Mouse (Mus musculus): Measurements from ENCODE around the gene Snx30. TPM values are rescaled to one million over a fixed set of nuclear protein-coding genes. Genes with fewer than 3 reads are reported as not detected.

Gene Snx30
- total RNA-seq, 2 experiments from 2014 or later, result 10.3 to 12.9 TPM

DNA sequence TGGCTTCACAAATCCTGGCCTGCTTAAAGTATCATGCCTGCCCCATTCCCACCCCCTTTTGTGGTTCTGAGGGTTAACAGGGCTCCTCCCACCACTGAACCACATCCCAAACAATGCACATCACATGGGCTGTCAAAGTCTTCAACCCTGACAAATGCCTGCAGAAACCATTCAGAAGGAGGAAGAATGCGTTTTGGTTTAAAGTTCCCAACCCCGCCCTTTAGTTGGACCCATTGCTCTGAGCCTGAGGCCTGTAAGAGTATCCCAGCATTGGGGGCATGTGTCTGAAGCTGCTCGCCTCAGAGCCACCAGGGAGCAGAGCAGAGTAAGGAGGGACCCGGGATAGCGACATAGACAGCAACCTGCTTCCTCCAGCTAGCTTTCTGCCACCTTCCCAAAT, 68.2 kb downstream of the Snx30 start:
- DNase-seq, result no peak

DNA sequence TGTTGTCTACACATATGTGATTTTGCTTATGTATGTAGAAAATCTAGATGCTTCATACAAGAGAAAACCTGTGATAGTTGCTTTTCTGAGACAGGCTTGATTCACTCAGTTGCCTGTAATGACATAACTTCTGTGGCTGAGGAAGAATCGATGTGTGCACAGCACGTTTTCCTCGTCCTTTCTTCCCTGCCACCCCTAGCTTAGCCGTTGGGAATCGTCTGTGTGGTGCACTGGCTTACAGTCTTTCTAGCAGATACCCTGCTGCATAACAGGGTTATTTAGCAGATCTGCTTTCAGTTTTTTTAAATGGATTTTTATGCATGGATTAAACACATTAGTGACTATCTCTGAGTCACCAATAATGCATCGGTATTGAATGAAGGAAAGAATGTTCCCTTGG, 70.9 kb downstream of the Snx30 start:
- no peak for DNase-seq

DNA sequence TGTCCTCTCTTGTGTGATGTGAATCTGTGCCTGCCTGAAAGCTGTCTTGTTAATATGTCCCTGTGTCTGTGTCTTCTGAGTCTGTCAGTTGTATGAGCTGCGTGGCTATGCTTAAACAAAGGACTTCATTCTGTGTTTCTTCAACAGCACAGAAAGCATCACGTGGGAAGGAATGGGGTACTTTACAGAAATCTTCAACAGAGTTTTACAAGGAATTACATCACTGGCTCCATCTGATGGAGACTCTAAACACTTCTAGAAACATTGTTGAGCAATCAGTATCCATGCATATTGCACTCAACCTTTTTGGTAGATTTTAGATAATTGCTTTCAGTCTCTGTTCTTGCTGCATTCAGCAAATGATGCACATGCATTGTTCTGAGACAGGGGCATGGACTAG, 71.4 kb downstream of the Snx30 start:
- DNase-seq, result no peak

DNA sequence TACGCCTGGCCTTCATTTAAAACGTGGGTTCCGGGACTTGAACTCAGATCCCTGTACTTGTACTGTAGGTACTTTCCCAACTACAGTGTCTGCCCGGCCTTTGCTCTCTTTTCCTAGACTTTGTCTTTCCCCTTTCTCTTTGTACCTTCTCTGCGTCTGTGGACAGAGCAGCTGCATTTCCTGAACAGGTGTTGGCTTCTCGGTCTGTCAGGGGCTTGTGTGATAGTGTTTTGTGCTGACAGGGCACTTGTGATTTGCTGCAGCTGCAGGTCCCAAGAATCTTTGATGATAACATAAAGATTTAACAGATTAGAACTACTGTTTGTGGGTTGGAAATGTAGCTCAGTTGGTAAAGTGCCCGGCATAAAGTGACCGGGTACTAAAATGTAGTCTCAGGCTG, 73.0 kb downstream of the Snx30 start:
- no peak for DNase-seq

DNA sequence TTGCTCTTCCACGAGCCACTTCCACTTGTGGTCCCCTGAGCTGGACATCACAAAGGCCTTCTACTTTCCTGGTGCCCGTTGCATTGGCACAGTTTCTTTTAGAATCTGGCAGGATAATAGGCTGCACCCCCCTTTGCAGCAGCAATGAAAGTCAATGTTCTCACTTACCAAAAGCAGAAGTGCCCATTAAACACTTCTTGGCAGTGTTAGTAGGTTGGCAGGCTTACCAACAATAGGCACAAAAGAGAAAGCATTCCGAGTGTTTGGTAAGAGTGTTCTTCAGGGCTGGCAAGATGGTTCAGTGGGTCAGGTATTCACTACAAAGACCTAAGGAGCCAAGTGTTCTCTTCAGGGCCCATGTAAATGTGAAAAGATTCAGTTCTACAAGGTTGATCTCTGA, 73.8 kb downstream of the Snx30 start:
- DNase-seq, result no peak

DNA sequence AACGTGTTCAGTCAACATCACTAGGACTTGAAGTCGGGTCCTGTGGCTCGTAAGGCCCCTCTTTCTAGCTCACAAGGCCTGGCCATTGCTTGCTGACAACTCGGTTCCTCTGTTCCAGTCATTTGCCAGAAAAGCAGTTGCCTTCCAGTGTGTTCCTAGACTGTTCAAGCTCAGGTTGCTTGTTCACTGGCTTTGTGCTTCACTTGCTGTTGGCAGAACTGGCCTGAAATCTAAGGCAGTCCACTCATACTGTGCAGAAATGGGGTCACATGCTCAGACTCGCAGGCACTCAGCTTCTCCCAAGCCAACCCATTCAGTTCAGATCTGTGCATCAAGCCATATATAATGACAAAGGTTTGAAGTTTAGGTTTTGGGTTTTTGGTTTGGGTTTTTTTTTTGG, 75.1 kb downstream of the Snx30 start:
- DNase-seq, result no peak

DNA sequence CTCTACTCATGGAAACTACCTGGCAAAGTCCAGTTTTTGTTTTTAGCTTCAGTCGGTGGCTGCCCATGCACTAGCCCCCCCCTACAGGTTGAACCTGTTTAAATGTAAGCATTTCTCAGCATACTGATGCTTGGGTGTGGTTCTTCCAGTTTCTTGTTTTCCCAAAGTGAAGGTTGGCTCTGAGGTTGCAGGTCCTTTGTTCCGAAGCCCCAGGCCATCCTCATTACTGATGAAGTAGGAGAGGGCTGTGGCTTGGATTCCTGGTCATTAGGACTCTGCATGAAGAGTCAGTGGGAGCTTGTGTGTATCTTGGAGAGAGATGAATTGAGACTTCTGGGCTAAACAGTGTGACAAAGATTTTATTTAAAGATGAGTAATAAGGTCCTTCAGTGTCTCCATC, 75.6 kb downstream of the Snx30 start:
- DNase-seq, result no peak

DNA sequence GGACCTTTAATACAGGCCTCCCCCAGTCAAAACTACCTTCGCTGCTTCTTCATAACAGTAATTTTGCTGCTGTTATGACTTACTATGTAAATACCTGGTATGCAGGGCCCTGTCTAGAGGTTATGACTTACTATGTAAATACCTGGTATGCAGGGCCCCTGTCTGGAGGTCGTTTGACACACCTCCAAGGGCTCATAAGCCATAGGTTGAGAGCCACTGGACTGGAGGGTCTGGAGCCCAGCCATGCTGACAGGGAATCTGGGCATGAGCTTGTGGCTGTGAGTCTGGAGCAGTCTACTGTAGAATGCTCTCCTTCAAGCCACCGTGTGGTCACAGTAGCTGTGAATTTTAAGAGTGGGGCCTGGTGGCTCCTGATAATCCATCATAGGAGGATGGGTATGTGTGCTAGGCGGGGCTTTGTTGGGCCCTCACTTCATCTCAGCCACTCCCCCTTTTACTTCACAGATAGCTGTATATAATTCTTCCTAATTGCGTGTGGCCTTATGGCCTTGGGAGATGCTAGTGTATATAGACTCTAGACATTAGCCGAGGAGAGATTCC, 78.6 kb downstream of the Snx30 start:
- no peak for DNase-seq

DNA sequence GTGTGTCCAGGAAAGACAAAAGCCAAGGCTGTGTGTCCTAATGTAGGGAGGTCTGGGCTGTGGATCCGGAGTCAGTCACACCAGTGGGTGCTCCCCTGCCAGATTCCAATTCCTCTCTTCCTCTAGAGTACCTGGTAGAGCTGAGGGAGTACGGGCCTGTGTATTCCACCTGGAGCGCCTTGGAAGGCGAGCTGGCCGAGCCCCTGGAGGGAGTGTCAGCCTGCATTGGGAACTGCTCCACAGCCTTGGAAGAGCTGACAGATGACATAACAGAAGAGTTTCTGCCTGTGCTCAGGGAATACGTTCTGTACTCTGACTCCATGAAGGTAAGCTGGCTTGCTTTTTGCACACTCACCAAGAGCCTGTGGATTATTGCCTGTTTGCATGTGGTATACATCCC, 80.6 kb downstream of the Snx30 start:
- DNase-seq, result no peak

DNA sequence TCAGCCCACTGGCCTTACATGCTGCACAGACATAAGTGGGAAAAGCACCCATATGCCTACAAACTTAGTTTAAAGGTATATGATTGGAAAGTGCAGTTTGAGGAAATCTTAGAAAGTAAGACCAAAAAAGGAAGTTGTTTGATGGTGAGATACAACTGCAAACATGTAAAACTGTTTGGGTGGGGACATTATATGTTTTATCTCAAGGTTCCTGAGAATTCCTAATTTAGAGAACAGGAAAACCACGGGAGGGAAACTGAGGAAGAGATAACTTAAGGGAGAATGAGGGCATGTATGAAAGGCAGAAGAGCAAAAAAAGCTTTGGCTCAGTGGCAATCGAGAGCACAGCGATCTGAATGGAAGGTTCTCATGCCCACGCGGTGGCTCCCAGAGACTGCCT, 81.4 kb downstream of the Snx30 start:
- DNase-seq, result no peak

DNA sequence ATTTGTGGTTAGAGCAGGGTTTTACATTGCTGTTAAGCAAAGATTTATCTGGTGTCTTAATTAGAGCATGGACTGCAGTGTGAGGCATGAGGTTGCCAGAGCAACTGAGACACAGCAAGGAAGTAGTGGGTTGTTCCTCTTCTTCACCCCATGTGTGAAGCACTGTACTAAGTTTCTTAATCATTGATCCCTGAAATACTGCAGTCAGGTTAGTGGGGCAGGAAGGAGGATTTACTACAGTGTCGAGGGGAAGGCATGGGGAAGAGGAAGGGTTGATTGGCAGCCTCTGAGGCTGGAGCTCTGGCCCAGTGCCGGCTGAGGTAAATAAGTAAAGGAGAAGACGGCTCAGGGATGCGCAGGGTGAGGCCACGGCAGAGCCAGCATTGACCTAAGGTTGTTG, 82.4 kb downstream of the Snx30 start:
- no peak for DNase-seq

DNA sequence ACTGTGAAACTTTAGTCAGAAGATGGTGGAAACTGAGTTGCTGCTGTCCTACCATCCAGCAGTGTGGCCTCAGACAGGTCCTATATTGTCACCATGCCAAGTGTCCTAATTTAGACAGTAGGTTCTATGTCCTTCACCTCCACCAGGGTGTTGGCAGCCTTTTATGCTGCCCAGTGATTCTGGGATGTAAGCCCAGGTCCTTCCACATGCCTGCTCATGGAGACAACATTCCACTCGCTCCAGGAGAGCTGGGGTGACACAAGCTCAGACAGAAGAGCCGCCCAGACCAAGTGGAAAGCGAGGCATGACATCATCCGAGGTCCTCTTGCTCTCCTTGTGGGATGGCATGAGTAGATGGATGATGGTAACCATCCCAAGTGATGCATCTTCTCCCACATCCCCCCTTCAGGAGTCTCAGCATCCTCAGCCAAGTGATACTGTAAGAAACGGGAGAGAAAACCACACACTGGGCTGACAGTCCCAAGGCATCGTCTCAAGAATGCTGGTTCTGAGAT, 84.5 kb downstream of the Snx30 start:
- peak; percentile 57 for DNase-seq

DNA sequence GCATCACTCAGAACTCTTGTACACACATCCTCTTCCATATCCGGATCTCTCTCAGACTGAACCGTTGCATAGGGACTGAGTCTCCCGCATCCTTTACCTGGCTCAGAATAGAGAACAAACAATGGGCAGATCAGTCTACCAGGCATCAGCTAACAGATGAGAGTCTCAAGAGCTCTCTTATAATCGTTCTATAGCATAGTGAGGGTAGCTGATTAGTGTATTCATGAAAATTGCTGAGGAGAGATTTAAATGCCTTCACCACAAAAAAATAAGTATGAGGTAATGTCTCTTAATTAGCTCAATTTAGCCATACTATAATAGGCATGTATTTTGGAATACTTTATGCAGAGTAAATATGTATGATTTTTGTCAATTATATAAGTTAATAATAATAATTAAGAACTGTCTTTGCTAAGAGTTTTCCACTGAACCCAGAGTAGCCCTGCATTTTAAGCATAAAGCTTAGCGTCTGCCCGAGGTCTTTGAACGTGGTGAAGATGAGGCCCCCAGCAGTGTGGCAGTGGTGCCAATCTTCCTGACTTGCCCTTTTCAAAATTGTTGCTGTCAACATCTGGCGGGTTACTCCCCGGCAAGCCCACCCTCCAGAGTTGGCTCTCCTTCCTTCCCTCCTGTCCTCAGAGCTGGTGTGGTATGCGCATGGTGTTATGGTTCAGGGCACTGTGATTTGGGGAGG, 86.2 kb downstream of the Snx30 start:
- no peak for DNase-seq

DNA sequence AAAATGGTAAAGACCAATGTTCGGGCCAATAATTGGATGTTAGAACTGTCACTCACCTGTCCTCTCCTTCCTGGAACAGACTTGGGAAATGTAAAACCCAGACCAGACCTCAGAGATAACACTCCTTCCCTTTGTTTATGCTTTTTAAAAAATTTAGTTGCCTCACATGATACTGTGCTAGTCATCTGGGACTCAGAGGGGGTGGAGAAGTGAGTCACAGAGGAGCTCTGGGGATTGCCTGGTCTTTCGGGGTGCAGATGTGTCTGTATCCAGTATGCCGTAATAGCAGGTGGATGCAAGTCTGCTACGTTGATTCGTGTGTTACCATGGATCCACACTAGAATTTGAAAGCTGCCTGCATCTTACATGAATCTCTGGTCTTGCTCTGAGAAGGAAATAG, 87.1 kb downstream of the Snx30 start:
- DNase-seq, result no peak

DNA sequence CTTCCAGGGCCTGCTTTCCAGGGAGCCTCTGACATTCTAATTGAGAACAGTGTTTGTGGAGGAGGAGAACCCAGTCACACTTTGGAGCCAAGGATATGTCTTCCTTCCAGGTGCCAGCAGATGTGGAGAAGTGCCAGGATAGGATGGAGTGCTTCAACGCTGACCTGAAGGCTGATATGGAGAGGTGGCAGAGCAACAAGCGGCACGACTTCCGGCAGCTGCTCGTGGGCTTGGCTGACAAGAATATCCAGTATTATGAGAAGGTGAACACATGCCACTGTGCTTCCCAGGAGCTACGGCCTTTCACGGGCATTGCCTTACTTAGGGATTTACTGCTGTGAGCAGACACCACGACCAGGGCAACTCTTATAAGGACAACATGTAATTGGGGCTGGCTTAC, 88.8 kb downstream of the Snx30 start:
- peak; percentile 32 for DNase-seq

DNA sequence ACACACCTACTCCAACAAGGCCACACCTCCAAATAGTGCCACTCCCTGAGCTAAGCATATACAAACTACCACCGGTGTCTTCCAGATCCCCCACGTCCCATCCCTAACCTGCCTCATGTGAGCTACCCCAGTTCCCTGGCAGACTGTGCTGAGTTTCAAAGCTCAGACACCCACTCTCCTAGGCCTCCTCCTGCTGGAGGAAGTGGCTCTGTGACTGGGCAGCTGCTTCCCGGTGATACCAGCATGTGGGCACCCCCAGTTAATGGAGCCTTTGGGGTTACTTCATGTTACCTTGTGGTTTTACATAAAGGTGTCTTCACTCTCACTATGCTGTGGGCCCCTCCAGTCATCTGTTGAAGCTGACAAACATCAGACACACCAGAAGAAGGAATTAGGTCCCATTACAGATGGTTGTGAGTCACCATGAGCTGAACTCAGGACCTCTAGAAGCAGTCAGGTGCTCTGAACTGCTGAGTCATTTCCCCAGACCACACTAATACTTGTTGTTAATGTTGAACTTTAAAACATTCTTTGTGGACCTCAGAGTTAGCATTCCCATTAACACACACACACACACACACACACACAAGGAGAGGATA, 89.4 kb downstream of the Snx30 start:
- no peak for DNase-seq

DNA sequence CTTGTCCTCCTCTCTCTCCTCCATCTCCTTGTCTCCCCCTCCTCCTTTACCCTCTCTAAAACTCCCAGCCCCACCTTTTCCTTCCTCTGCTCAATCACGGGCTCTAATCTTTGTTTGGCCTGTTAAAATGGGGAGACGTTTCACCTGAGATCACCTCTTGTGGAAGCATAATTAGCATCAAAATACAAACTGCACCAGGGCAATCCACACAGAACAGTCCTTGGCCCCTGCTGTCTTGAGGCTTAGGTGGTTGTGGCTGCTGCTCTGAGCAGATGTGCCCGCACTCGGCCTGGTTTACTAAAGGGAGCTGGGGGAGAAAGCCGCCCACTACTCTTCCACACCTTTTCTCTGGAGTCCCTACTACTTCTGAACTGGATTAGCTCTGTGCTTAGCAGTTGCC, 90.4 kb downstream of the Snx30 start:
- no peak for DNase-seq

DNA sequence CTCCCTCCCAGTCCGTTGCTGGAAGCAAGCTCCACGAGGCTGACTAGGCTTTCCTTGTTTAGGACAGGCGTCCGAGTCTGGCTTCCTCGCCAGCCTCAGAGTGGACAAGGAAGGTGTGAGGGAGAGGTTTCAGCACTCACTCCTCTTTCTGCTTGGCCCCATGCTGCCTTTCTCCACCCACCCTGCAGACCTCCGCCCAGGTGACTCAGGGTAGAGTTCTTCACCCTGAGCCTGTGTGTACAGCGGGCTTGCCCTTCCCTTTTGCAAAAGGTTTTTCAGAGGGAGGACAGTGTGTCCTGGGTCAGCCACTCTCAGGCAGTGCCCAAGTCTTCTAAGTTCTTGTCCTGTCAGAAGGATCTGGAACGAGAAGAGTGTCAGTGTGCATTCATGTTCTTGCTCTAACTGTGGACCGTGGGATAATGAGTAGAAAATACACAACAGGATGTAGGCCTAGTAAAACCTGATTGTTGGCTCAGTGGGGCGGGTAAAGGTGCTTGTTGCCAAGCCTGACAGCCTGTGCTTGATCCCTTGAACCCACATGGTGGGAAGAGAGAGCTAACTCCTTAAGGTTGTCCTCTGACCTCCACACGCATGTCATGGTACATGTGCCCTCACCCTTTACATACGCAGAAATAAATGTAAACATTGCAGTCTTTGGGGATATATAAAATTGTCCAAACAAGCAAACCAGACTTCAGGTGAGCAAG, 92.3 kb downstream of the Snx30 start:
- no peak for DNase-seq

DNA sequence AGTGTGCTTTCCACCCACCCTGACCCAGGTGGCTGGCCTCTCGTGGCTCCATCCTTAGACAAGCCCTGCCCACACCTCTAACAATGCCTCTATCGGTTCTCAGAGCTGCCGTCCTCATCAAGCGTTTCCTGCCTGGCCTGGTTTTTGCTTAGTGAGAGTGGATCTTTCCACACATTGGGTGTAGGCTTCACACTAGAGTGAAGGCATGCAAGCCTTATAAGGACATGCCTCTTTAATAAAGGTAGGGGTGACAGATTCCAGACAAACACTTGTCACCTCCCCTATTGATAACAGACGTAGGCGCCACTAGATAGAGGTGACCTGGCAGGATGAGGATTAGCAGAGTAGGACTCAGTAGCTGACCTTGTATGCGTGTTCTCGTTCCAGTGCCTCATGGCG, 92.9 kb downstream of the Snx30 start:
- peak; percentile 53 for DNase-seq

DNA sequence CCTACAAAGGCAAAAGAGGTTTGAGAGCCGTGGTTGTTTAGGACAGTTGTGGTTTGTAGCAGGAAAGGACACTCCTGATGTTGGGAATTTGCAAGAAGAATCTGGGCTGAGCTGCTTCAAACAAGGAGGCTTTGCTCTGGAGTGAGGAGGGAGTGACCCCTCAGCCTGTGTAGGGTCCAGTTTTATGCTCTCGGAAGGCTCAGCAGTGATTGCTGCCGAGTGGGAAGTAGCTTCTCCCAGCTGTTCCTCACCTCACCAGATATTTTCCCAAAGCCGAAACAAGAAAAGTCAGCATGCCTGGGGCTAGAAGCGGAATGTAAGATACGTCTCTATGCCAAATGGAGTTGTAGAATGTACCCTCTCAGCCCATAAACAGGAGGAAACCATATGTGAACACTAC, 96.2 kb downstream of the Snx30 start:
- no peak for DNase-seq

DNA sequence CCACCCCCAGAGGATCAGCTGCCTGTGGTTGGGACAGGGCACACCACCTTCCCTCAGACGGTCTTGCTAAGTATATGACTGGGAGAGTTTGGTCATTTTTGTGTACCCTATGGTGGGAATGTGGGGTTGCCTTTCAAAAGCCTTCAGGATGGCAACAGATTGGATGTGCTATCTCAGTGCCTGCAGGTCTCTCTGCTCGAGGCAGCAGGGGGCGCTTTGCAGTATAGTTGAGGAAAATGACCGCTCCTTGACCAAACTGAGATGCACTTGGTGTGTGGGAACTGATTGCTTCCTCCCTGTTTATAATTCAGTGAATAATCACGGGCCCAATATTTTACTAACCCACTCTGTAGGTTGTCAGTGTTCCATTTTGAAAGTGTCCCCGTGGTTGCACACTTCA, 96.9 kb downstream of the Snx30 start:
- no peak for DNase-seq

DNA sequence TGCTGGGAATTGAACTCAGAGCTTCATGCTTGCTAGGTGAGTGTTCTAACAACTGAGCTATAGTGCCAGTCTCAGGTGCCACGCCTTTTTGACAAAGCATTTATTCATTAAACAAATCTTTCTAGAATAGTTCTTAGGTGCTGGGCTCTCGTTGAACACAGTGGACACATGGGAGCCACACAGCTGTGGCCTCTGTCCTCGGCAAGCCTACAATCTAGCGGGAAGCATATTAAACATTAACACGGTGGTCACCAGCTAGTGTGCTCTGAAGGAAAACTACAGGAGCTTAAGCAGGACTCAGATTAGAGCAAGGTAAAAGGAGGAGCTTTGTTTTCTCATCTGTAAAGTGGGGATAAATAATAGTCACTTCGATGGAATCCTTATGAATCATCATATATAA, 101.5 kb downstream of the Snx30 start:
- no peak for DNase-seq

DNA sequence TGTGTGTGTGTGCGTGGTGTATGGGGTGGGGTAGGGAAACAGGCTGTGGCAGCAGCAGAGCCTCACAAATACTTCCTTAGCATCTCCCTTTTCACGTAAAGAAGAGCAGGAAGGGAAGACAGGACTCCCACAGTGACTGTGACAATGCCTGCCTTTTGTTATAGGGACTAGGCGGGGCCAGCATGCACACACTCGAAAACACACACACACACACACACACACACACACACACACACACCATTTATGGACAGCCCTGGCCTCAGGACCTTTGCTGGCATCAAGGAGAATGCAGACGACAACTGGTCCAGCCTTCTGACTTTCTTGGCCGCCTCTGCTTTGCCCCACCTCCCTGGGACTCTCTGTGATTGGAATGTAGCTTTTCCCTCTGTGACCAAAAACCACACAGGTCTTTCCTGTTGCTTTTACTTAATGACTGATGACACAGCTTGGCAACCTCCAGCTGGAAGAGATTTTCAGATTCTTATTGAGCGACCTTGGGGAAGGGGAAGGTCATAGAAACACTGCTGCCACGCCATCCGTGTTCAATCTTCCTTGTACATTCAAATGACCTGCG, 102.1 kb downstream of the Snx30 start:
- DNase-seq, result no peak
